Comparison of ENCODE assay signal across 18 mouse cellular contexts in the genomic region with DNA sequence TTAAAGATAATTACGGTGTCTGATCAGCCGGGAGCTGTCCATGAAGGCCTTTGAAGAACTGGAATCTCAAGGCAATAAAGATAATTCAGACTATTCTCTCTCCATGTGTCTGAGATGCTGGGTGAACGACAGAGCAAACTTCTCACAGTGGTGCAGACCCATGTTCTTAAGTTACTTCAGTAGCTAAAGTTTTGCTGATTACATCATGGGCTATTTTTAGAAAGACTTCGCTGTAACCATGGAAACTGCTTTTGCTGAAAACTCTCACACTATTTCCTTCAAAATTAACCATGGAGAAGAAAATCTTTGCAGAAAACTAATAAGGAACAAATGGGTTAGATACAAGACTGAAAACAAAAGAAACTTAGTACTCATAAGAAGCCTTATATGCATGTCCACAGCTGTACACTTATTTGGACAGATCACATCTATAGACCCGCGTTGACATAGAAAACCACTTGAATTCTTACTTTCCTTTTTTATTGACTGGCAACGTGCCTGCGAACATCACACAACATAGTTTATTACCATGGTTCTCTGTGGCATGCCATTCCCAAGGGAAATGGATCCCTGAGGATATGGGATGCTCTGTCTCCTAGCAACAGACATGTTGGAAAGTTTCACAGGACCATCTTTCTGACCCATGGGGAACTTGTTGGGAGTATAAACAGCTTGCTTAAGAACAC.
DNase-seq lines count a peak whose midpoint lies in the region; ATAC-seq lines count a peak whose summit lies in the region.
"Had no signal": no experiment of that assay in that cellular context is flagged by ENCODE, and none has a peak within 500 bp of the region (broad histone marks: within the 10 kb centered on the region; RNA-seq: fewer than 3 reads in every experiment).

No protein-coding gene starts in this region.

- no peak overlapping the region for H3K9ac ChIP-seq in forebrain, embryonic 15.5 days (replicated peaks)
- no peak overlapping the region for H3K9ac ChIP-seq in forebrain, embryonic 11.5 days (ENCODE audit: low read length)
- H3K9ac ChIP-seq: heart, embryonic 12.5 days; limb, embryonic 15.5 days had no signal

- no peak for DNase-seq in forebrain, embryonic 11.5 days (ENCODE audit: low spot score)
- DNase-seq in left cerebral cortex, postnatal 25 days (ENCODE audit: low spot score in 2 of 2) = peak; percentile 13 to 25
- no peak for DNase-seq in left cerebral cortex, adult 8-10 months (ENCODE audit: low spot score in 2 of 2)
- DNase-seq in right cerebral cortex, postnatal 14 days = peak; percentile 7
- DNase-seq in right cerebral cortex, postnatal 25 days = no peak
- DNase-seq in telencephalon, adult 2 months (ENCODE audit: low read depth, low spot score) = peak; percentile 60
- DNase-seq in urinary bladder, postnatal 36 days (ENCODE audit: low spot score in 2 of 2) = no peak
- DNase-seq: cerebellum, adult 18-20 months; heart, postnatal 4 days; kidney, postnatal 14 days; layer of hippocampus, postnatal 36 days; lung, adult 2 months; thymus, adult 18-20 months had no signal

- H3K4me2 ChIP-seq in forebrain, embryonic 15.5 days (replicated peaks) = no peak overlapping the region
- H3K4me2 ChIP-seq in forebrain, embryonic 11.5 days (ENCODE audit: low read depth, low read length, severe bottlenecking) = no peak overlapping the region
- H3K4me2 ChIP-seq: heart, embryonic 12.5 days; limb, embryonic 15.5 days had no signal

- no peak overlapping the region for H3K4me3 ChIP-seq in forebrain, embryonic 15.5 days
- no peak overlapping the region for H3K4me3 ChIP-seq in forebrain, embryonic 11.5 days (ENCODE audit: low read depth, low read length)
- H3K4me3 ChIP-seq: heart, embryonic 12.5 days; limb, embryonic 15.5 days; myocyte had no signal

- peaks cover 14% of the 10 kb centered on the region for H3K4me1 ChIP-seq in forebrain, embryonic 15.5 days
- H3K4me1 ChIP-seq in forebrain, embryonic 11.5 days (replicated peaks; ENCODE audit: control insufficient read depth, insufficient read depth, low read length) = no peaks in the 10 kb centered on the region; the same call in 1 of the 2 replicates
- H3K4me1 ChIP-seq: heart, embryonic 12.5 days had no signal

- ATAC-seq in forebrain, embryonic 15.5 days (replicated peaks) = peak; percentile 46; the same call in 1 of the 2 replicates
- no peak for ATAC-seq in forebrain, embryonic 11.5 days (replicated peaks; ENCODE audit: low FRiP score)
- ATAC-seq: intestine, postnatal 0 days had no signal

- intact Hi-C loops in left cerebral cortex, postnatal 25 days (cut with DNase I) = no loop called here

- H3K27ac ChIP-seq in forebrain, embryonic 15.5 days (replicated peaks) = no peak overlapping the region; the same call in 1 of the 2 replicates
- H3K27ac ChIP-seq in forebrain, embryonic 11.5 days (ENCODE audit: low read depth, low read length) = no peak overlapping the region
- H3K27ac ChIP-seq: limb, embryonic 15.5 days had no signal

- H3K9me3 ChIP-seq in forebrain, embryonic 15.5 days = no peaks in the 10 kb centered on the region
- H3K9me3 ChIP-seq in forebrain, embryonic 11.5 days (ENCODE audit: control insufficient read depth, low read length) = no peaks in the 10 kb centered on the region
- H3K9me3 ChIP-seq: heart, embryonic 12.5 days; limb, embryonic 15.5 days had no signal

- 53% methylated on average over 8 of the region's 8 CpGs for WGBS in forebrain, embryonic 15.5 days
- WGBS in forebrain, embryonic 11.5 days = 84% methylated on average over 8 of the region's 8 CpGs

- no peaks in the 10 kb centered on the region for H3K27me3 ChIP-seq in forebrain, embryonic 15.5 days
- no peaks in the 10 kb centered on the region for H3K27me3 ChIP-seq in forebrain, embryonic 11.5 days (ENCODE audit: control insufficient read depth, insufficient read depth, low read length)
- H3K27me3 ChIP-seq: heart, embryonic 12.5 days; limb, embryonic 15.5 days had no signal

- H3K36me3 ChIP-seq in forebrain, embryonic 15.5 days = no peaks in the 10 kb centered on the region
- H3K36me3 ChIP-seq in forebrain, embryonic 11.5 days (ENCODE audit: control insufficient read depth, insufficient read depth, low read length) = no peaks in the 10 kb centered on the region
- H3K36me3 ChIP-seq: heart, embryonic 12.5 days; limb, embryonic 15.5 days had no signal

Comparison
In these comparisons a context has a peak if more than half of its experiments do, and no peak if none do; other contexts are left out.
1. DNase-seq: peak in left cerebral cortex, postnatal 25 days (2 of 2), right cerebral cortex, postnatal 14 days (single experiment) and telencephalon, adult 2 months (single experiment); none in forebrain, embryonic 11.5 days (single experiment), left cerebral cortex, adult 8-10 months (0 of 2), right cerebral cortex, postnatal 25 days (single experiment) and urinary bladder, postnatal 36 days (0 of 2).